Mouse (Mus musculus): ENCODE results near the gene Usp47. TPM values are rescaled to one million over a fixed set of nuclear protein-coding genes. Genes with fewer than 3 reads are reported as not detected.

The Usp47 gene
- total and polyA plus RNA-seq, 3 experiments: 6.4 to 95.9 (median 88.4) TPM

GRCm38 (mm10) chr7:112121866-112122500, 98.7 kb downstream of the Usp47 start:
- Histone ChIP-seq H3K4me3 (ENCODE audit: low read depth, low read length) (no peak overlapping the region), H3K36me3 (replicated peaks) (no peaks in the 10 kb centered on the region), H3K9me3 (replicated peaks) (no peaks in the 10 kb centered on the region), H3K4me1 (ENCODE audit: insufficient read depth, low read depth, low read length) (no peaks in the 10 kb centered on the region), H3K27me3 (ENCODE audit: insufficient read depth, low read length) (peaks cover 23% of the 10 kb centered on the region; the same call in 1 of the 2 replicates)
- DNase-seq (ENCODE audit: low spot score) (no peak), ATAC-seq (ENCODE audit: extremely low read depth, insufficient number of reproducible peaks, low FRiP score, poor library complexity, severe bottlenecking) (no peak)
- TF ChIP-seq GATA1 (IDR thresholded peaks at IDR 0.05; ENCODE audit: borderline replicate concordance, low read length) (no peak), CTCF (IDR thresholded peaks at IDR 0.05; ENCODE audit: low read depth, low read length) (no peak), TAL1 (conservative IDR thresholded peaks at IDR 0.05; ENCODE audit: low read depth, low read length) (no peak), POLR2AphosphoS5 (IDR thresholded peaks at IDR 0.05; ENCODE audit: insufficient replicate concordance, low read depth, low read length) (no peak), GATA2 (IDR thresholded peaks at IDR 0.05; ENCODE audit: borderline replicate concordance, low read depth, low read length) (no peak)

GRCm38 (mm10) chr7:112123612-112124011, 100.3 kb downstream of the Usp47 start:
- Histone ChIP-seq H3K27me3 (ENCODE audit: insufficient read depth, low read length) (peaks cover 16% of the 10 kb centered on the region; the same call in 1 of the 2 replicates), H3K4me1 (ENCODE audit: insufficient read depth, low read depth, low read length) (no peaks in the 10 kb centered on the region), H3K9me3 (replicated peaks) (no peaks in the 10 kb centered on the region; the same call in 1 of the 2 replicates), H3K4me3 (ENCODE audit: low read depth, low read length) (no peak overlapping the region), H3K36me3 (replicated peaks) (no peaks in the 10 kb centered on the region)
- no peak for TF ChIP-seq POLR2AphosphoS5 (IDR thresholded peaks at IDR 0.05; ENCODE audit: insufficient replicate concordance, low read depth, low read length)
- TF ChIP-seq GATA1 (IDR thresholded peaks at IDR 0.05; ENCODE audit: borderline replicate concordance, low read length): no peak
- no peak for TF ChIP-seq CTCF (IDR thresholded peaks at IDR 0.05; ENCODE audit: low read depth, low read length)
- no peak for TF ChIP-seq GATA2 (IDR thresholded peaks at IDR 0.05; ENCODE audit: borderline replicate concordance, low read depth, low read length)
- TF ChIP-seq TAL1 (conservative IDR thresholded peaks at IDR 0.05; ENCODE audit: low read depth, low read length): no peak
- no peak for DNase-seq (ENCODE audit: low spot score)
- no peak for ATAC-seq (ENCODE audit: extremely low read depth, insufficient number of reproducible peaks, low FRiP score, poor library complexity, severe bottlenecking)

GRCm38 (mm10) chr7:112125625-112126260, 102.4 kb downstream of the Usp47 start:
- H3K27me3 ChIP-seq (ENCODE audit: insufficient read depth, low read length): peaks cover 13% of the 10 kb centered on the region; the same call in 1 of the 2 replicates
- H3K9me3 ChIP-seq (replicated peaks): no peaks in the 10 kb centered on the region; the same call in 1 of the 2 replicates
- TF ChIP-seq GATA2 (IDR thresholded peaks at IDR 0.05; ENCODE audit: borderline replicate concordance, low read depth, low read length): no peak
- no peak for TF ChIP-seq GATA1 (IDR thresholded peaks at IDR 0.05; ENCODE audit: borderline replicate concordance, low read length)
- no peak for TF ChIP-seq TAL1 (conservative IDR thresholded peaks at IDR 0.05; ENCODE audit: low read depth, low read length)
- no peak for TF ChIP-seq CTCF (IDR thresholded peaks at IDR 0.05; ENCODE audit: low read depth, low read length)
- no peaks in the 10 kb centered on the region for H3K36me3 ChIP-seq (replicated peaks)
- H3K4me3 ChIP-seq (ENCODE audit: low read depth, low read length): no peak overlapping the region
- DNase-seq (ENCODE audit: low spot score) (no peak), ATAC-seq (ENCODE audit: extremely low read depth, insufficient number of reproducible peaks, low FRiP score, poor library complexity, severe bottlenecking) (no peak)
- H3K4me1 ChIP-seq (ENCODE audit: insufficient read depth, low read depth, low read length): no peaks in the 10 kb centered on the region

- no peaks in the 10 kb centered on the region for H3K4me1 ChIP-seq (ENCODE audit: insufficient read depth, low read depth, low read length)
- H3K27me3 ChIP-seq (ENCODE audit: insufficient read depth, low read length): peaks cover 13% of the 10 kb centered on the region; the same call in 1 of the 2 replicates
- ATAC-seq (ENCODE audit: extremely low read depth, insufficient number of reproducible peaks, low FRiP score, poor library complexity, severe bottlenecking) (no peak), DNase-seq (ENCODE audit: low spot score) (no peak)
- no peaks in the 10 kb centered on the region; the same call in 1 of the 2 replicates for H3K9me3 ChIP-seq (replicated peaks)
- no peaks in the 10 kb centered on the region for H3K36me3 ChIP-seq (replicated peaks)
- TF ChIP-seq GATA1 (IDR thresholded peaks at IDR 0.05; ENCODE audit: borderline replicate concordance, low read length) (no peak), CTCF (IDR thresholded peaks at IDR 0.05; ENCODE audit: low read depth, low read length) (no peak), POLR2AphosphoS5 (IDR thresholded peaks at IDR 0.05; ENCODE audit: insufficient replicate concordance, low read depth, low read length) (no peak), GATA2 (IDR thresholded peaks at IDR 0.05; ENCODE audit: borderline replicate concordance, low read depth, low read length) (no peak), TAL1 (conservative IDR thresholded peaks at IDR 0.05; ENCODE audit: low read depth, low read length) (no peak)
- H3K4me3 ChIP-seq (ENCODE audit: low read depth, low read length): no peak overlapping the region
These were observed 103.9 kb downstream of the Usp47 start for GRCm38 (mm10) chr7:112127085-112127637.

GRCm38 (mm10) chr7:112127954-112128353, 104.7 kb downstream of the Usp47 start:
- Histone ChIP-seq H3K4me1 (ENCODE audit: insufficient read depth, low read depth, low read length) (no peaks in the 10 kb centered on the region), H3K27me3 (ENCODE audit: insufficient read depth, low read length) (peaks cover 13% of the 10 kb centered on the region; the same call in 1 of the 2 replicates), H3K36me3 (replicated peaks) (no peaks in the 10 kb centered on the region), H3K4me3 (ENCODE audit: low read depth, low read length) (no peak overlapping the region), H3K9me3 (replicated peaks) (no peaks in the 10 kb centered on the region; the same call in 1 of the 2 replicates)
- TF ChIP-seq POLR2AphosphoS5 (IDR thresholded peaks at IDR 0.05; ENCODE audit: insufficient replicate concordance, low read depth, low read length) (no peak), GATA1 (IDR thresholded peaks at IDR 0.05; ENCODE audit: borderline replicate concordance, low read length) (no peak), GATA2 (IDR thresholded peaks at IDR 0.05; ENCODE audit: borderline replicate concordance, low read depth, low read length) (no peak), CTCF (IDR thresholded peaks at IDR 0.05; ENCODE audit: low read depth, low read length) (no peak), TAL1 (conservative IDR thresholded peaks at IDR 0.05; ENCODE audit: low read depth, low read length) (no peak)
- ATAC-seq (ENCODE audit: extremely low read depth, insufficient number of reproducible peaks, low FRiP score, poor library complexity, severe bottlenecking) (no peak), DNase-seq (ENCODE audit: low spot score) (no peak)

- Histone ChIP-seq H3K27me3 (ENCODE audit: insufficient read depth, low read length) (peaks cover 6% of the 10 kb centered on the region; the same call in 1 of the 2 replicates), H3K36me3 (replicated peaks) (no peaks in the 10 kb centered on the region), H3K4me3 (ENCODE audit: low read depth, low read length) (no peak overlapping the region), H3K9me3 (replicated peaks) (peaks cover 1% of the 10 kb centered on the region; the same call in 1 of the 2 replicates), H3K4me1 (ENCODE audit: insufficient read depth, low read depth, low read length) (no peaks in the 10 kb centered on the region)
- DNase-seq (ENCODE audit: low spot score) (no peak), ATAC-seq (ENCODE audit: extremely low read depth, insufficient number of reproducible peaks, low FRiP score, poor library complexity, severe bottlenecking) (no peak)
- TF ChIP-seq CTCF (IDR thresholded peaks at IDR 0.05; ENCODE audit: low read depth, low read length): no peak
- TF ChIP-seq TAL1 (conservative IDR thresholded peaks at IDR 0.05; ENCODE audit: low read depth, low read length): no peak
- no peak for TF ChIP-seq GATA2 (IDR thresholded peaks at IDR 0.05; ENCODE audit: borderline replicate concordance, low read depth, low read length)
- no peak for TF ChIP-seq POLR2AphosphoS5 (IDR thresholded peaks at IDR 0.05; ENCODE audit: insufficient replicate concordance, low read depth, low read length)
- no peak for TF ChIP-seq GATA1 (IDR thresholded peaks at IDR 0.05; ENCODE audit: borderline replicate concordance, low read length)
These were observed 105.5 kb downstream of the Usp47 start for GRCm38 (mm10) chr7:112128810-112129209.

All from G1E (cell line).